Mouse (Mus musculus): ENCODE measurements around the gene Cxcl1.

The Cxcl1 gene

DNA sequence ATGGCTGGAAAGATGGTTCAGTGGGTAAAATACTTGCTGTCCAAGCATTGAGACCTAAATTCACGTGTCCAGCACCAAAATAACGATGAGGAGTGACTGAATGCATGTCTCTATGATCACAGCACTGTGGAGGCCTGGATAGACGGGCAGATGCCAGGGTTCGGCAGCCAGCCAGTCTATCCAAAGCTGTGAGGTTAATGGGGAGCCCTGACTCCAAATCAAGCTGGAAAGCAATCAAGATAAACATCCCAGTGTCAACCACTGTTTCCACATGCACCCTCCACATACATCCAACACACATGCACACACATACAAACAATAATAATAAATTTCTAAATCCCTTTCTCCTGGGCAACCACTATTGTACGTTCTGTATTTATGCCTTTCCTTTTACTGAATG is 2.4 kb upstream of the Cxcl1 start:
- DNase-seq (ENCODE audit: low spot score): no peak

DNA sequence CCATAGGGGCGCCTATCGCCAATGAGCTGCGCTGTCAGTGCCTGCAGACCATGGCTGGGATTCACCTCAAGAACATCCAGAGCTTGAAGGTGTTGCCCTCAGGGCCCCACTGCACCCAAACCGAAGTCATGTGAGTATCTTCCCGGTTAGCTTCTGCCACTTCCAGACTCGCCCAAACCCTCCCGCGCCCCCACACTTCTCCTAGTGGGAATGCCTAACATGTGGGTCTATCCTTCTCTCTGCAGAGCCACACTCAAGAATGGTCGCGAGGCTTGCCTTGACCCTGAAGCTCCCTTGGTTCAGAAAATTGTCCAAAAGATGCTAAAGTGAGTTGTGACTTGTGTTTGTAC is 398 bp downstream of the Cxcl1 start:
- no peak for DNase-seq (ENCODE audit: low spot score)

DNA sequence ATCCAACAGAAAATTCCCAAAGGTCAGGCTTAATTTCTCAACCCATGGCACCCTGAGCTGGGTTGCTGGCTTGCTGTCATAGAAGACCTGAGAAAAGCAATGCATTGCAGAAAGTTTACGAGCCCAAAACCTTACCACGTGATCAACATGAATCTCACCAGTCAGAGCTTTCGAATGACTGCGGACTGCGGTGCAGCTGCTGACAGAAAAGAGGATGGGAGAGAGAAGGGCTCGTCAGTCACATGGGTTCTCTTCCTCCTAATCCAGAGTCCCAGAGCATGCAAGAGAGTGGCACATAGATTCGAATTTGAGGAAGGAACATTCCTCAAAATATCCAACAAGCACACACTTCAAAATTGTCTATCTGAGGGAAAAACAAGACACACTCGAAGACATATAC is 3.2 kb downstream of the Cxcl1 start:
- no peak for DNase-seq (ENCODE audit: low spot score)

DNA sequence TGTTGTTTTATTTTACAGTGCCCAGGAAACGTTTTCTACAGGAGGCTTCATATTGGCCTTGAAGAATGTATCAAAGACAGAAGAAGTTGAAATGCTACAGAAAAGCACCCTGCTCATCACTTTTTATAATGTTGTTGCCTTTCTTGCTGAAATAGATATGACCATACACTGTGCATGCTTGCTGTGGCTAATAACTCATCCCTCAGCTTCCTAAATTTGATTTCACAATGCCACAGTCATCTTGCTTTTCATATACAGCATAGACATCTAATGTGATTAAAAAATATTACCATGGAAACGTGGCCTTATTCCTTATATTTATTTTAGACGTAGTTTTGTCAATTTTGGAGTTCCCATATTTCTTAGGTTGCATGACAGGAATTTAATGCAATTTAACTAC is 6.4 kb downstream of the Cxcl1 start:
- DNase-seq (ENCODE audit: low spot score): no peak

DNA sequence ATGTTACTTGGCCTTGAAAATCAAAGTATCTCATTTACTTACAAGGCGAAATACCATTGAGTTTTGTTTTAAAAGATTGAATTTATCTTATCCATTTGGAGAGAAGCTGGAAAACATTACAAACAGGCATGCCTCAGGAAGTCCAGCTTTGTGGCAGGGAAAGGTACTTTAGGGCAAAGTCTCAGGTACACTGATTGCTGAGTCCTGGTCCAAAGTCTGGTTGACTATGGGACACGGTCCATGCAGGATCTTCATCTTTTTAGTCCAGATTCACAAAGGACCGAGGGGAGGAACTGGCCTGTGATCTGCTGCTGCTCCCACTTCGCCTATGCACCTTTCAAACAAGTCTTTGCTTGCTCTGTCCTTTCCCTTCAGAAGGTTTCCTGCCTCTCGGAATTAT is 8.3 kb downstream of the Cxcl1 start:
- DNase-seq (ENCODE audit: low spot score): no peak

DNA sequence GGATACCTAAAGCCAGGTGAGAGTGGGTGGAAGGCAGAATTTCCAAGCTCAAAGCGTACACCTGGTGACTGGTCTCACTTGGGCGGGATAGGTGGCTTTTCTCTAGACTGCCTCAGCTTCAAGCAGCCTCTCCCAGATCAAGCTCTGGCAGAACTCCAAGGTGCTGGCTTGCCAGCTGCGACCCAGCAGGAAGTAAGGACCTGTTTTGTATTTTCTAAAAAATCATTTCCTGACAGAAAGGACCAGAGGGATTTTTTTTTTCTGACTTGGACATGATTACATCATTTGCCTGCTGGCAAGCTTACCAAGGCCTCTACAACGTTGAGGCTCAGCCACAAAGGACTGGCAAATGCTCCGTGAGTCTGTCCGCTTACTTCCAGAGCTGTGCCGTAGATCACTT is 9.1 kb downstream of the Cxcl1 start:
- DNase-seq (ENCODE audit: low spot score): no peak

DNA sequence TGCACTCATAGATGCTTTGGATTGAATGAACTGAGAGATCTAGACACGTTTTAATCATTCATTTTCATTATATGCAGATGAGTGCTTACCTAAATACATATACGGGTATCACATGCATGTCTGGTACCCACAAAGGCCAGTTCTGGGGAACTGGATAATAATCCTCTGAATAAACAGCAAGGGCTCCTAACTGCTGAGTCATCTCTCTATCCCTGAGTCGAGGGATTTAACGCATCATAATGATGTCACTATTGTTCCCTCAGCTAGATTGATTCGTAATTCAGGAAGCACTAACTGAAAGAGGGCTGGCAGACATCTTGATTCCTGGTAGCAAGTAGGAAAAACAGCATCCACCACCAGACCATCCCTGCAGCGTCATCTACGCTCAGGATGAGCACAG is 9.6 kb downstream of the Cxcl1 start:
- DNase-seq (ENCODE audit: low spot score): no peak

DNA sequence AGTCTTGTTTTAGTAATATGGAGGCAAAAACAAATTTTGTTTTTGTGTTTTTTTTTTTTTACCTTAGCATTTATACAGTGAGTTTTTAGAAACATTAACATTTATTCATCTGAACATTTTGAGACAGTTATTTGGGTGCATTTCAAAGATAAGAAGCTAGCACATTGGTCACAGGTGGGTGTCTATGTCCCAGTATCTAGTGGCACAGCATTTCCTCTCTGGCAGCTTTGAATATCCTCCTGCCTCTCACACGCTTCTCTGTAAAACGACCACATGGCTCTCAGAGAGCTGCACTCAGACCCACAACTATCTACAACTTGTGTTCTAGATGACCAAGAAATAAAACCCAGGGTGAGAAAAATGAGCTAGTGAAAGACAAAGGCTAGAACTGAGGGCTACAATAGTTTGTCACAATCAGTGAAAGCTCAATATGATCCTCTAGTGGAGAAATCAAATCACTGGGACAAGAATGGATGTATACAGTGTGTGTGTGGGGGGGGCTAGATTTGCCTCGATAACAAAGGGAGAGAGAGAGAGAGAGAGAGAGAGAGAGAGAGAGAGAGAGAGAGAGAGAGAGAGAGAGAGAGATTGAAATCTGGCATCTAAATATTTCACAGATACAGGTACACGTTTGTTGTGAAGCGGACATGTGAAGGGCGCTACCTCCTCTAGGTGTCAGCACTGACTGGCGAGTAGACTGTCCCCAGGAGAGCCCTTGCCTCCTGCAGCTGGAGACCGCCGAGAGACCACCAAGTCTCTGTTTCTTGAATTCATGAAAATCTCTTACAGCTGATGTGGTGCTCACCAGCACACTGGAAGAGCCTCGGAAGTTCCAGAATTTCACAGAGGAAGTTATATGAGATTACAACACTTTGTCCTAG is 11.6 kb downstream of the Cxcl1 start:
- DNase-seq (ENCODE audit: low spot score): no peak

DNA sequence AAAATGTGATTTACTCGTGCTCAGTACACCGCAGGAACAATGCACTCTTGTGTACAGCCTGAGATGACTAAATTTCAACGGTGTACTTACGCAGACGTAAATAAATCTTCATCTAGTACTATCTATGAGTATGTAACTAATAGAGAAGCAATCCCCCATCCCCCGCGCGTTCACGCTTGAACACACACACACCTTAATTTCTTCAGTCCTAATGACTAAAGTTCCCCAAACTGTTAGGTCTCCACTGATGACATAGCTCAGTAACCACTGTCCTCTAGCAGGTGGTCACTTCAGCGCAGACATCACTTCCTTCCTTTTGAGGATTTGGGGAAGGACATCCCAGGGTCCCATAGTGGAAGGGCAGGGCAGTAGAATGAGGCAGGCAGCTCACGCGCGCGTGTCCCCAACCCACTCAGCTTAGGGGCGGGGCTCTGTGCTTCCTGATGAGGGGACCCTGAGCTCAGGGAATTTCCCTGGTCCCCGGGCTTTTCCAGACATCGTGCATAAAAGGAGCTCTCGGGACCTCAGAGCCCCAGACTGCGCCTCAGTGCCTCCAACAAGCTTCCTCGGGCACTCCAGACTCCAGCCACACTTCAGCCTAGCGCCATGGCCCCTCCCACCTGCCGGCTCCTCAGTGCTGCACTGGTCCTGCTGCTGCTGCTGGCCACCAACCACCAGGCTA is 12.4 kb downstream of the Cxcl1 start, which contains the start of gene Cxcl2:
Gene Cxcl2, plus strand, starts transcription at position 533 of the 682 bp plus-strand sequence.
- DNase-seq (ENCODE audit: low spot score): no peak

DNA sequence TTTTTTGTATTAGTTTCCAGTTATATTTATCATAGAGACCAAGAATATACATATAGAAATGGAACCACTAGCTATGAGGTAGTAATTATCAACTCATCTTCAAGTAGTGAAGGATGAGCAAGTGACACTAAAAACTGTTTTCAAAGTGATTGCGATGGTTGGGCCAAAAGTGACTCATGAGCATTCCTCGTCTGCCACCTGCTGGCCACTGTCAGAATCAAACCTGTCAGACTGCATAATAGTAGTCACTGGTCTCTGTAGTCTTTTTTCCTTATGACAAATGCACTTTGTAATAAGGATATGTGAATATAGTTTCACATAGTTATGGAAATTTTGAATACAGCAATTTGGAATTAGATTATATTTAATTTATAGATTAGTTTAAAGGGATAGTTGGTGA is 17.9 kb downstream of the Cxcl1 start:
- DNase-seq (ENCODE audit: low spot score): peak; percentile 72

DNA sequence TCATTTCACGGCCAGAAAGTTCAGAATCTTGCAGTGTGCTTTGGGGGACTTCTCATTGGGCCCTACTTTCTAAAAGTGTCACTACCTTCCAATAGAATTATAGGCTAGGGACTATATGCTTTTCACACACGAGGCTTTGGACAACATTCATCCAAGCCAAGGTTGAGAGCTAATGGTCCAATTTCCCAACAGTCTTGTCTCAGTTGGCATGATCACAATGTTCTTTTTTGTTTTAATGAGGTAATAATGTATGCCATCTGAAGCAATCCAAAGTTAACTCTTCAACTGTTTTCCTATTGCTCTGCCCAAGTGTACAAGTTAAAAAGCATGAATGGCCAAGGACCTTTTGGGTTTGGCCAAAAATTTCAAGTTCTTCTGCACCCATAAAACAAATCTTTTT is 28.5 kb downstream of the Cxcl1 start:
- DNase-seq (ENCODE audit: low spot score): no peak

DNA sequence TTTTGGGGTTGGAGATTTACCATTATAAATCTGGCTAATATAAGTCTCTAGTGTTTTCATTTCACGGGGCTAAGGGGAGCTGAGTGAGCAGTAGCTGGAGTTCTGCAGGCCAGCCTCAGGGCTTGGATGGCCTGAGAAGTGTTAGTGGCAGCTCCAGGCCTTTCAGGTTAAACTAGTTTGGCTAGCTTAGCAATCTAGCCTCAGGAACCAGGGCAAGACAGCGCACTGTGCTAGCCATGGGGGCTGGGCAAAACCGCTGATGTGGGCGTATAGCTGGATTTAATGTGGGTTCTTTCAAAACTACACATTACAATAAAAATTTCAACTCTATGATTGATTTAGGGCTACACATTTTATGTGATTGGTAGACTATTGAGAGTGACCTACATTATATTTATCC is 31.9 kb downstream of the Cxcl1 start:
- no peak for DNase-seq (ENCODE audit: low spot score)

DNA sequence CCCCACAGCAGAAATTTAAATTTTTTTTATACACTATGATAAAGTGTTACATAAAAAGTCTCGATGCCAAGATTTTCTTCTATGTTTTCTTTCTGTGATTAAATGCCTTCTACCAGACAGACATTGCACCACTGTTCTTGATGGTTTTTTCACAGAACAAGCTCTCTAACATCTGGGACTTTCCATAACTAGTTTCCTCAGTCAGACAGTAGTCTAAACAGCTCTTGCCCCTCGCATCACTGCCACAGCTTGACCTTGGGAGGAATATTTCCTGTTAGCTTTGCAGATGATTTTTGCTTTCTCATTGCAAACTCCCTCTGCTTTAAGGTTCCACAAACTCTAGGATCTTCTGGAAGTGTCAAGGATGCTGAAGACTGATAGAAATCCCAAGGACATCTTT is 39.5 kb downstream of the Cxcl1 start:
- DNase-seq (ENCODE audit: low spot score): no peak

DNA sequence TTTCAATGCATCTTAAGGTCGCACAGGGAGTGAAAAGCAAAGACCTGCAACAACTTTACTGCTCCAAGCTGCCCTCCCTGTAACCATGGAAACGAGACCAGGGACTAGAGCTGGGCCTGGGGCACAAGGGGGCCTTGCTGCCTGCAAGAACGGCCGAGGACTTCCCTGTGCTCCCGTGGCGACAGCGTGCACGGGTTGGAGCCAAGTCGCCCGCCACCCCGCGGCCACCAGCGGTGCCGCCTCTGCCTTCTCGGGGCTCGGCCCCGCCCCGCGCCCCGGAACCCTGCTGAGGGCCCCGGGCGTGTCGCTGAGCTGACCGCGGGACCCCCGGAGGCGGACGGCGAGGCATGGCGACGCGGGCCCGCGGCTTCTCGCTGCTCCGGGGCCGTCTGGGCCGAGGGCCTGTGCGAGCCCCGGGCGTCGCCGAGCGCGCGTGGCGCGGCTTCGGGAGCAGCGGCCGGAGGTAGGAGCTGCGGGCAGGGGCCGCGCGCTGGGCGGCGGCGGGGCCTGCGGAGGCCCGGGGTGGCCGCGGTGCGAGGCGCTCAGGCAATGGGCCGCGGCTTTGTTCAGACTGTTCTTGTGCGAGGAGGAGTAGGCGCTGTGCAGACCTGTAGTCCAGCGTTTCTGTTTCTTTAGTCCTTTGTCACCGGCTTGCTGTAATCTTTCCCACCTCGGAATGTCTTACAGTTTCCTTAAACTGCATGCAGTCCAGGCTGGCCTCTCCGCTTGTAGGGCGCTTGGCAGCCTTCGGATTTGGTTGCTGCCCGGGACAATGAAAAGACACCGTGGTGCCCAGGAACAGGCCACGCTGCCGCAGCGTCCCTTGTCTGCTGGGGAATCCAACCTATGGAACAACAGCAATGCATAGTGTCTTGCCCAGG is 40.2 kb downstream of the Cxcl1 start, which contains the start of gene Mthfd2l:
Gene Mthfd2l, plus strand, starts transcription at position 147 of the 881 bp plus-strand sequence.
- DNase-seq (ENCODE audit: low spot score): peak; percentile 70

DNA sequence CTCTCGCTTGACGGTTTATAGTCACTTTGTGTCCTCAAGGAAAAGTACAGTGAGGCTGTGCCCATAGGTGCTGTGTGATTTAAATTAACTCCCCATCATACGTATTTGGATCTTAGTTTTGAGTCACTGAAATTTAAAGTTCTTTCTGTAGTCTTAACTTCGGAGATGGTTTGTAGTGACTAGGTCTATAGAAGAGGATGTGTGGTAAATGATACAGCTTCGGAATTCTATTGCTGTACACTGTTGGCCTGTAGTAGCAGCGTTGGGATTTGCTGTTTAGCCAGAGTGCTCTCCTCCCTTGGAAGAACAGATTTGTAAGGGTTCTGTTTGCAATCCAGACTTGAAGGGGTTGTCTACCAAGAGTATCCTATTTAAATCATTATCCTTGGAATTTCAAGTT is 40.9 kb downstream of the Cxcl1 start:
- no peak for DNase-seq (ENCODE audit: low spot score)

DNA sequence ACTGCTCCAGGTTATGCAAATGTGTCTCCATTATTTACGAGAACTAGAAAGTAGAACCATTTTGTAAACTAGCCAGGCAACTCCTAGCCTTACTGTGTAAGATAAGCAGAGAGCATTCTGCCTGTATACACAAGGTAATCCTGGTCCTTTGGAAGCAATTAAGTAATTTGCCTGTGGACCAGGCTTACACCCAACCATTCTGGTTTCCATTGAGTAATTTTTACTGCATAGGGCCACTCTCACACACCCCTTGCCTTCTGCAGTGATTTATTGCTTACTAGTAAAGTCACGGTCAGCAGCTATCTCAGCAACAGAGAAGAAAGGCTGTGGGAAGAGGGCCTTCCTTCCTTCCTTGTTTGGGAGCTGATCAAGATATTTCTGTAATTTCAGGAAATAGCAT is 45.7 kb downstream of the Cxcl1 start:
- DNase-seq (ENCODE audit: low spot score): no peak

Data from layer of hippocampus, adult 11-12 months (tissue).